Mouse (Mus musculus) myocyte (in vitro differentiated cells): Measurements from ENCODE around the gene Zpbp2.

Experiments used
- MAX ChIP-seq: IDR thresholded peaks from one replicate; pipeline ENCODE4 v1.6.1; 2011; ENCODE audit warnings: low read depth, mild to moderate bottlenecking, control low read depth
- POLR2A ChIP-seq: IDR thresholded peaks from one replicate; pipeline ENCODE4 v1.6.1; 2011; ENCODE audit warnings: low read depth, mild to moderate bottlenecking, control low read depth, moderate library complexity; ENCODE audit not compliant: insufficient read length
- TCF12 ChIP-seq: IDR thresholded peaks from one replicate; pipeline ENCODE4 v1.6.1; 2011; ENCODE audit warnings: mild to moderate bottlenecking, control low read depth; ENCODE audit not compliant: poor library complexity, insufficient read depth, severe bottlenecking
- USF1 ChIP-seq: IDR thresholded peaks from one replicate; pipeline ENCODE4 v1.6.1; 2011; ENCODE audit warnings: low read depth, mild to moderate bottlenecking, control low read depth, moderate library complexity

DNA sequence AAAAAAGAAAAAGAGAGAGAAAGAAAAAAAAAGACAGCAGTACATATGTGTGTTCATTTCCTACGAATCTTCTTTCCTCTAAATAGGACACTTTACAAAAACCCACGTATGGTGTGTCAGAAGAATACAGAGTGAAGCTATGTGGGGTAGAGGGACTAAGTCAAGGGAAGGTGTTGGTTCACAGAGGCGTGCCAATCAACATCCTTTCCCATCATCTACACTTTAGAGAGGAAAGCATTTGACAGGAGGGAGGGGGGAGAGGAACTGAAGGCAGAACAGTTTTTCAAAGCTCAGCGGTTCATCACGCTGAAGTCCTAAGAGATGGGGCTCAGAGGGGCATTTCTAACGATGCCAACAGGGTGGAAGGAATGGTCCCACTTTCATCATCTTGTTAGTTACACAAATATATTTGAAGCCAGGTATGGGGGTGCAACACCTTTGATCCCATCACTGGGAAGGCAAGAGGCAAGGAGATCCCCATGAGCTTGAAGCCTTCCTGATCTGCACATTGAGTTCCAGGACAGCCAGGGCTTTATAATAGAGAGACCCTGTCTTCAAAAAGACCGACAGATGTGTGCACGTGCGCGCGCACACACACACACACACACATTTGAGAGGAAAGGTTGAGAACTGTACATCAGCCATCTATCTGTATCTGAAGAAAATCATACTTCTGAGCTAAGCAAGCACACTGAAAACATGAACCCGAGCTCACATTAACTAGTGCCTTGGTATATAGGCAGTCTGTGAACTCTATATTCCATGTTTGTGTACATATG is 4.2 kb upstream of the Zpbp2 start:
- TF ChIP-seq POLR2A (no peak), TCF12 (no peak), MAX (no peak), USF1 (no peak)
